Mouse (Mus musculus) yolk sac, embryonic 10.5 days (tissue): ENCODE data around the gene Foxp1.
A peak's percentile ranks its signal among the peaks of the same experiment; 100 is the strongest.

ENCODE experiments used
- DNase-seq: peaks from one replicate; pipeline ENCODE4 v3.0.0-alpha.2; 2017; ENCODE audit warnings: low spot score

Foxp1 gene

DNA sequence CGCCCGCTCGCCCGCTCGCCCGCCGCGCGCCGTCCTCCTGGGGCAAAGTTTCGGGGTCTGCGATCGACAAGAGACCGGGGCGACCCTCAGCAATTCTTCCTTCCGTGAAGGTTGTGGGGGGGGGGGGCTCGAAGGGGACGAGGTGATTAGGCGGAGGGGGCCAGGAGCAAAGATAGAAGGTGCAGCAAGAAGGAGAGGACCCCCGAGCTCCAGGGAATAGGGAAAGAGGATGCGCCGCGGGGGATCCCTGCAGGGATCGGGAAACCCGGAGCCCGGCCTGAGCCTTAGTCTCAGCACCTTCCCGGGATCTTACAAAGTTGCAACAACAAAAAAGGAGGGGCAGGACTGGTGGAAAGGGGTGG lies 1.9 kb downstream of the Foxp1 start:
- no peak for DNase-seq

GRCm38 (mm10) chr6:99519806-99520675 lies 2.5 kb downstream of the Foxp1 start:
- DNase-seq: no peak

DNA sequence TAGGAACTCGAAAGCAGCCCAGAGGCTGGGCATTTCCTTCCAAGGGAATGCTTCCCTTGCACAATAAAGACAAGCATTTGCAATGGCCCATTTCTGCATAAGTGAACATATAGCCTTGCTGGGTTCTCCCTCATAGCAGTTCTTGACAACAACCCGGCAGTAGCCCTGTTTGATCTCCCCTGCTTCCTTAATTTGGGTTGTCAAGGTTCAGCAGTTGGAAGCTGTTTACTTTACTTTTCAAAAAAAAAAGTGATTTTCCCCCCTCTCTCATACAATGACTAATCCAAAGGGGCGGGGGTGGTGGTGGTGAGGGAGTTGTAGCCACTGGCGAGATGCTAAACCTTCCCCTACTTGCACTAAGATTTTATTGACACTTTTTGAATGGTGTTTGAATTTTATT lies 3.5 kb downstream of the Foxp1 start:
- DNase-seq: no peak

DNA sequence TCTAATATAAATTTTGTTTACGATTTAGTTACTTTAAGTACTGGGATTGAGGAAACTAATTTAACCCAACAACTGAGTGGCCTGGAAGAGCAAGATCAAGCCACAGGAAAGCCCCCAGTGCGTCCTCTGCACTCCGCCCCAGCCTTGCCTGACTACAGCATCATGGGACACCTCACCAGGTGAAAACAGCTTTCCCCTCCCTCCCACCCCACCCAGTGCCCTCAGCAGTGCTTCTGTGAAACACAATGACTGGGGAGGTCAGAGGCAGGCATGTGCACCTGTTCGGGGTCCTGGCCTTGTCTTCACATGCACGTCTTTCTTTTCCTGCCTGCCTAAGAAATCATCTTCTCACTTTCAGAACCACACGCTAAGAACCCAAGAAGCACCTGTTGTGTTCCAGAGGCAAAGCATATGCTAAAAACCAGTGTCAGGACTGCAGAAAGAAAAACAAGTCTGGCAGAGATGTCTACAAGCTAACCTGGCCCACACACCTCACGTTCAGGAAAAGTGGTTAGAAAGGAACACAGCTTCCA lies 6.8 kb downstream of the Foxp1 start:
- DNase-seq: no peak

GRCm38 (mm10) chr6:99511862-99512261 lies 10.7 kb downstream of the Foxp1 start:
- DNase-seq: no peak

- no peak for DNase-seq
These were observed 13.3 kb downstream of the Foxp1 start for GRCm38 (mm10) chr6:99509189-99509592.

- DNase-seq: no peak
These were observed 15.7 kb downstream of the Foxp1 start for GRCm38 (mm10) chr6:99506816-99507215.

- DNase-seq: no peak
These were observed 18.8 kb downstream of the Foxp1 start for GRCm38 (mm10) chr6:99503741-99504140.

GRCm38 (mm10) chr6:99502727-99503126 lies 19.8 kb downstream of the Foxp1 start:
- no peak for DNase-seq

GRCm38 (mm10) chr6:99502314-99502713 lies 20.2 kb downstream of the Foxp1 start:
- DNase-seq: no peak

GRCm38 (mm10) chr6:99500570-99501270 lies 21.8 kb downstream of the Foxp1 start:
- DNase-seq: no peak

DNA sequence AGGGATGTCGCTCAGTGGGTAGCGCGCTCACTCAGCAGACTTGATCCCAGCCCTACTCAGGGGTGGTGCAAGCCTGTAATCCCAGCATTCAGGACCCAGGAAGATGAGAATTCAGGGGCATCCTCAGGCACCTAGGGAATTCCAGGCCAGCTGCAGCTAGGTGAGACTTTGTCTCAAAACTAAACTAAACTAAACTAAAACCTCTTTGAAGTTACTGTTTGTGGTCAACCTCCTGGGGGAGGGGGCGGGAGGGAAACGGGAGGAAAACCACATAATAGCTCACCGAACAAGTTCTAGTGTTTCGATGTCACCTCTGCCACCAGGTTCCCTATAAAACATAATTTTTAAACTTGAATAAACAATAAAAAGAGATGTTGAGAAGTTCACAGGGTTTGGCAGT lies 24.4 kb downstream of the Foxp1 start:
- DNase-seq: no peak

GRCm38 (mm10) chr6:99496114-99496513 lies 26.4 kb downstream of the Foxp1 start:
- no peak for DNase-seq

DNA sequence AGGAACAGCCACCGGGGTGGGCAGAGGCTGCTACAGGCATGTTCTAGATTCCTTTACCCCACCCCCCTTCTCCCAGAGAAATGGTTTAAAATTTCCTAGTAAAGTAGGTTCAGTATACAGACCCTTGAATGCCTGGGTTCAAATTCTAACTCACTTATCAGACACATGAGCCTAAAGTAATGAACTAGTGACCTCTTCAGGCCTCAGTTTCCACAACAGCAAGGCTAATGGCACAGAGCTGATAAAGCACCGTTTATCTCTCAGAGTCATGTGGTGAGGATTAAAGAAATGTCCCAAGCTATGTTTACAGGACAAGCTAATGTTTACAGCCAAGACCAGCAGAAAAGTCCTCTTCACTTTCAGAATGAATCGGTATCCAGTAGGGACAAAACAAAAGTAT lies 29.6 kb downstream of the Foxp1 start:
- DNase-seq: peak; percentile 79

- peak; percentile 59 for DNase-seq
These were observed 30.5 kb downstream of the Foxp1 start for GRCm38 (mm10) chr6:99491979-99492544.

DNA sequence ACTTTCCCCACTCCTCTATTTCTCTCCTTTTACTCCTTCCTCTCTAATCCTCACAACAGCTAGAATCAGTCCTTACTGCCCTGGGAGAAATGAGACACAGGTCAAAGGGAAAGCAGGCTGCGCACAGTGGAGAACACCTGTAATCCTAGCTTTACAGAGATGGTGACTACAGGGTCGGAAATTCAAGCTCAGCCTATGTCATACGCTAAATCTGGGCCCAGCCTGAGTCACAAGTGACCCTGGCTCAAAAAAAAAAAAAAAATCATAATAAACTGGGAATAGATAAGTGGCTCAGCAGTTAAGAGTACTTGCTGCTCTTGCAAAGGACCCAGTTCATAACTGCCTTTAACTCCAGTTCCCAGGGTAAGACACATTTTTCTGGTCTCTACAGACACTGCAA lies 31.4 kb downstream of the Foxp1 start:
- no peak for DNase-seq

- no peak for DNase-seq
These were observed 32.4 kb downstream of the Foxp1 start for GRCm38 (mm10) chr6:99489900-99490648.

GRCm38 (mm10) chr6:99489423-99489822 lies 33.1 kb downstream of the Foxp1 start:
- no peak for DNase-seq

DNA sequence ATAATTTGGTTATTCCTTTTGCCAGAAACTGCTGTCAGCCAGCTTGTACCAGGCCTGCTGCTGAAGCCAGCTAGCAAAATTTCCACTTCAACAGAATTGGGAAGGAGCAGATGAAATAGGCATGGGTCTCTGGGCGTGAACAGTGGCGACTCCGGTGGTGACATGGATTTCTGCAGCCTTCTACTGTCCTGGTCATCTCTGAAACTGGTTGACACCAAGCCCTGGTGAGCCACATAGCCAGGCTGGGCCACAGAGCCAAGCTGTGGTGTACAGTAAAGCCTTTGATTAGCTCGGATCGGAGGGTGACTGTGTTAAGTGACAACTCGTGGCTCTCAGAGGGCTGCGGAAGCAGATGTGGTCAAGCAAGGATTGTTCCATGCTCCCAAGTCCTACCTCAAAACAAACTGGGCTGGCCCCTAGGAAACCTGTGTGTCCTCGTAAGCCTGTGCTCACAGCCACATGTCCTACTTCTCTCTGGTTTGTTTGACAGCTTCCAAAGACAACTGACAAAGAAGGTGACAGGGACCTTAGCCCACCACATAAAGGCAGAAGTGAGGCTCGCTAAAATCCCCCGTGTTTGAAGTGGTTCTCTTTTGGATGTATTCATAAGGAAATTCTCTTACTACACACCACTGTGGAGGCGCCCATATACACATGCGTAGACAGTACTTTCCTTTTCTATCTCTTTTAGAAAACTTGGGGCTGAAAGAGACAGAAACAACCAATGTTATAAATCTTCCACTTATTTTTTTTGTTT lies 36.5 kb downstream of the Foxp1 start:
- no peak for DNase-seq

- peak; percentile 83 for DNase-seq
These were observed 37.2 kb downstream of the Foxp1 start for GRCm38 (mm10) chr6:99485217-99485883.

DNA sequence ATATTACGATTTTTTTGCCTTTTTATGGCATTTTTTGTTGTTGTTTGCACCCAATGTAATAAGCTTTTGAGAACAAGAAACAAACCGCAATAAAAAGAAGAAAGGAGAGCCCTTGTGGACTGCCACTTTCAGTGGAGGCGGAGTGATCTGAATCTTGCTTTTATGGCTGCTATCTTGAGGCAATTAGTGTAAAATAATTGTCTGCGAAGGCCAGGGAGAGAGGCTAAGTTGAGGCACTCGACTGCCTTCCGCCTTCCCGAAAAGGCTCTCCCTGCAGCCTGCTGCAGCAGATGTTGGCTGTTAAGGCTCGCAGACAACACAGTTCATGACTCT lies 37.7 kb downstream of the Foxp1 start:
- no peak for DNase-seq
